Mouse (Mus musculus) liver, embryonic 11.5 days (tissue): ENCODE measurements at regions not wholly inside any gene's neighbourhood (a gene's known extent, or its start where the extent isn't known, plus 50 kb on each side); places are given as distances from the start of the nearest gene placed in this dataset.

Source experiments
- ATAC-seq: fragments of 200-750 bp; cut with Nextera tagmentation; replicated peaks from 2 replicates; pipeline ENCODE4 v1.8.0; 2017; ENCODE audit warnings: moderate number of reproducible peaks, mild to moderate bottlenecking, moderate TSS enrichment, moderate library complexity; ENCODE audit not compliant: low FRiP score
- DNase-seq: peaks from one replicate; pipeline ENCODE4 v3.0.0-alpha.2; 2017; ENCODE audit warnings: low spot score
- H3K27ac ChIP-seq: fragments of 300-500 bp; sonication (generic); 2 replicates; pipeline ENCODE4 v1.5.1; 2014; ENCODE audit warnings: mild to moderate bottlenecking, low read depth, low read length, control low read depth
- H3K27me3 ChIP-seq: fragments of 300-500 bp; sonication (generic); replicated peaks from 2 replicates; pipeline ENCODE4 v1.6.1; 2014; ENCODE audit warnings: low read length, mixed read lengths; ENCODE audit not compliant: control insufficient read depth, insufficient read depth
- H3K36me3 ChIP-seq: fragments of 300-500 bp; sonication (generic); 2 replicates; pipeline ENCODE4 v1.6.1; 2014; ENCODE audit warnings: mild to moderate bottlenecking, low read length, moderate library complexity, mixed read lengths; ENCODE audit not compliant: control insufficient read depth, insufficient read depth
- H3K4me1 ChIP-seq: fragments of 300-500 bp; sonication (generic); replicated peaks from 2 replicates; pipeline ENCODE4 v1.6.1; 2014; ENCODE audit warnings: low read length, mixed read lengths; ENCODE audit not compliant: control insufficient read depth, insufficient read depth
- H3K4me2 ChIP-seq: fragments of 300-500 bp; sonication (generic); 2 replicates; pipeline ENCODE4 v1.6.1; 2014; ENCODE audit warnings: mild to moderate bottlenecking, control low read depth, moderate library complexity
- H3K4me3 ChIP-seq: fragments of 300-500 bp; sonication (generic); 2 replicates; pipeline ENCODE4 v1.5.1; 2014; ENCODE audit warnings: low read depth, low read length, control low read depth
- H3K9ac ChIP-seq: fragments of 300-500 bp; sonication (generic); 2 replicates; pipeline ENCODE4 v1.6.1; 2014; ENCODE audit warnings: low read depth, low read length, control low read depth
- H3K9me3 ChIP-seq: fragments of 300-500 bp; sonication (generic); 2 replicates; pipeline ENCODE4 v1.6.1; 2016; ENCODE audit warnings: low read length, inconsistent platforms, mixed read lengths; ENCODE audit not compliant: control insufficient read depth
- WGBS: fragments of 180-500 bp; shearing (Covaris S2); extraction: QIAGEN DNeasy Blood & Tissue Kit; methylation state at CpG from one replicate; pipeline ENCODE4 v1.1.7; 2014; 5-methylcytosine and 5-hydroxymethylcytosine counted together

DNA sequence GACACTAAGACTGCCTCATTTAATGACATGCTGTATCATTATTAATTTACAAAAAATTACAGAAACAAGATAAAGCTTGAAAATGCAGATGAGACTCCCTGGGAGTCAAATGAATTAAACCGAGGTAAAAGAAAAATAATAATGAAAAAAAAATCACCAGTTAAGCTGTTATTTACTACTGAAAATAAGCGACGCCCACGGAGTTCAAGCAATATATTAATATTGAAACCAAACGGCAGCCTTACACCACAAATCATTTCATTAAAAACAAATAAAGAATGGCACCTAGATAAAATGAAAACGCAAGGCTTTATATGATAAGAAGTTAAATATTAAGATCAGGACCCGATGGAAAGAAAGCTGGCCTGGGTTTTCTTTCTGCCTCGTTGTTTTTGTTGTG, 211.9 kb upstream of the Spdye4c start:
- Histone ChIP-seq H3K9ac (no peak overlapping the region), H3K27me3 (no peaks in the 10 kb centered on the region), H3K4me1 (no peaks in the 10 kb centered on the region), H3K36me3 (no peaks in the 10 kb centered on the region), H3K4me2 (no peak overlapping the region), H3K4me3 (no peak overlapping the region), H3K27ac (no peak overlapping the region), H3K9me3 (no peaks in the 10 kb centered on the region)
- 74% methylated on average over 8 of the region's 8 CpGs for WGBS
- ATAC-seq (no peak), DNase-seq (no peak)

DNA sequence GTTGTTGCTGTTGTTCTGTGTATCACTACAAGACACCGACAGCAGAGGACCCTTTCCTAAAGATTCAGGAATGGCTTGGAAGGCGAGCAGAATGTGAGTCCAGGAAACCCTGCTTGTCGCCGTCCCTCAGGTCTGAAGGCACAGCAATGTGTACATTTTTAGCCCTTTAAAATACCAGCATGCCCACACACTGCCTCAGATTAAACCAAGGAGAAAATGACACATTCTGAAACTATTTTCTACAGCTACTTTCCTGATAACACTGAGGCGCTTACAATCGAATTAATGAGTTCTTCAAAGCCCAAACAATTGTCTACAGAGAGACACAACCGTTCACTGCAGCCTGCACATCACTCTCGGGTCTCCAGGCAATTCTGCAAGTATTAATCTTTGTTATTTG, 211.5 kb upstream of the Spdye4c start:
- H3K4me3 ChIP-seq, result no peak overlapping the region
- H3K9ac ChIP-seq, result no peak overlapping the region
- H3K27ac ChIP-seq, result no peak overlapping the region
- H3K4me1 ChIP-seq, result no peaks in the 10 kb centered on the region
- H3K36me3 ChIP-seq, result no peaks in the 10 kb centered on the region
- WGBS, result 62% methylated on average over 8 of the region's 8 CpGs
- no peaks in the 10 kb centered on the region for H3K9me3 ChIP-seq
- H3K4me2 ChIP-seq, result no peak overlapping the region
- H3K27me3 ChIP-seq, result no peaks in the 10 kb centered on the region
- ATAC-seq (no peak), DNase-seq (no peak)

DNA sequence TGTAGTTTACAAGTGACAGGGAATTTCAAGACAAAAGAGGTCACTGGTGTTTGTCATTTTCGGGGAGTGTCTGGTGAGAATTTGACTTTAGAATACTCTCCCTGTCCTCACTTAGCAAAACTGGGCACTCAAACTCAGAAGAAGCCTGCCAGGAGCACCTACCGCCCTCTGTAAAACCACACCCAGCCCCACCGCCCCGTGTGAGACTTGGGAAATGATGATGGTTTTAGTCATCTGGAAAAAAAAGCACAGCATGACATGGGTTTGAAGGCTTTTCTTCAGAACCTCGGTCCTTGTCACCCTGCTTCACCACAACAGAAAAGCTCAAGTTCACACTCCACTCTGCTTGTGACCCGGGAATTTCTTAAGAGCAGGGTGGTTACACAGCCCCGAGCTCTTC, 210.4 kb upstream of the Spdye4c start:
- Histone ChIP-seq H3K4me3 (no peak overlapping the region), H3K9ac (no peak overlapping the region), H3K36me3 (no peaks in the 10 kb centered on the region), H3K27me3 (no peaks in the 10 kb centered on the region), H3K4me2 (no peak overlapping the region), H3K27ac (no peak overlapping the region), H3K9me3 (no peaks in the 10 kb centered on the region), H3K4me1 (no peaks in the 10 kb centered on the region)
- 58% methylated on average over 7 of the region's 7 CpGs for WGBS
- ATAC-seq, result no peak
- no peak for DNase-seq

DNA sequence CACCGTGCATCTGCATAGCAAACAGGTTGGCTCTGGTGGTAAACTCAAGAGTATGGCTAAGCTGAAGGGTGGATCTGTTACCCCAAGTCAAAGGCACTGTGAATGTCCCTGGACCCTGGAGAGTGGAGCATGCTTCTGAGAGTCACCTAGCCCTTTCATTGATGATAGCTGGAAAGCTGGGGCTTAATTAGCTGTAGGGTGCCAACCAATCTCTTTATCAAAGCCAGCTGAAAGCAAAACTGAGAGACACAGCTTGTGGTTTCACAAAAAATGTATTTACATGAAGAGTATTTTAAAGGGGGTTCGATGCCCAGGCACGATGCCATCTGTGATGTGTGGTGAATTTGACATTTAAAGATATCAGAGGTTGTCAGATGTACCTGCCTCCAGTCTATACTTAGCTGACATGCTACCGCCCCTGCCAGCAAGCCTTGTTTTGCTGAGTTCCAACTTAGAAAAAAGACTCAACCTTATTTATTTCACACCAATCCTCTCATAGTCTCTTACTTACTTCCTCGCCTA, 209.3 kb upstream of the Spdye4c start:
- no peak overlapping the region for H3K9ac ChIP-seq
- no peaks in the 10 kb centered on the region for H3K4me1 ChIP-seq
- no peak for DNase-seq
- no peak overlapping the region for H3K27ac ChIP-seq
- no peak overlapping the region for H3K4me3 ChIP-seq
- H3K27me3 ChIP-seq, result no peaks in the 10 kb centered on the region
- no peak overlapping the region for H3K4me2 ChIP-seq
- WGBS, result 74% methylated on average over 5 of the region's 5 CpGs
- H3K9me3 ChIP-seq, result no peaks in the 10 kb centered on the region
- no peak for ATAC-seq
- no peaks in the 10 kb centered on the region for H3K36me3 ChIP-seq

DNA sequence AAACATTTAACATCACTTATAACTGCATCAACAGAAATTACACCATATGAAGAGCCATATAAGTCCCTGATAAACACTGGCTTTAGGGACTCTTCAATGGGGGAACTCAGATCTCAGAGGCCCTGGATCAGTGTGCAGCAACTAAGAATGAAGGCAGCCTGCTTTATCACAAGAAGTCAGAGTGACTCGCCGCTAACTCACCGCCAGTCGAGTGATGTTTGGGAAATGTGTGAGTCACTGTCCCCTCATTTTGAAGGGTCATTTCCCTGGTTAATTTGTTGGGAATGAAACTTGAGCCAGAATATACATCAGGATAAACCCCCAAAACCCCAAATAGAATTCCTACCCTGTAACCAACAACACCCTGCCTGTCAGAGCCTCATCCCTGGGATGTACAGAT, 208.5 kb upstream of the Spdye4c start:
- Histone ChIP-seq H3K4me3 (no peak overlapping the region), H3K4me2 (no peak overlapping the region), H3K4me1 (no peaks in the 10 kb centered on the region), H3K27ac (no peak overlapping the region), H3K27me3 (no peaks in the 10 kb centered on the region), H3K9me3 (no peaks in the 10 kb centered on the region), H3K36me3 (no peaks in the 10 kb centered on the region), H3K9ac (no peak overlapping the region)
- DNase-seq (no peak), ATAC-seq (no peak)
- WGBS, result 49% methylated on average over 4 of the region's 4 CpGs

DNA sequence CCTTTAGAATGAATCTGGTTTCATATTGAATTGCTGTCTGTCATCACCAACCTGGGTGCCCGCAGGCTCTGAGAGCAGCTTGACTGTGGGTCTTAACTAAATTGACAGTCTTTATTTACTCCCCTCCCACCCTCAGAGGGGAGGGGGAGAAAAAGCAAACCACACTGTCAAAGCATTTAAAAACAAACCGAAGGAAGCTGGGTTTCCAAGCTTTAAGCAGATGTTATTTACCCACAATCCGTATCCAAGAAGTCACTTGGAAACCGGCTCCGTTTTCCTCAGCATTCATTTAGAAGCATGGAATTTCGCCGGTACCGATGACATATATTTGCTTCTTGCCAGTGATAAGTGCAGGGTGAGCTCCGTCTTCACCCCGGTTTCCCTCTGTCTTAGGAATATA, 206.4 kb upstream of the Spdye4c start:
- Histone ChIP-seq H3K9me3 (no peaks in the 10 kb centered on the region), H3K4me3 (no peak overlapping the region), H3K4me2 (no peak overlapping the region), H3K27ac (no peak overlapping the region), H3K9ac (no peak overlapping the region), H3K36me3 (no peaks in the 10 kb centered on the region), H3K4me1 (no peaks in the 10 kb centered on the region), H3K27me3 (no peaks in the 10 kb centered on the region)
- ATAC-seq (no peak), DNase-seq (no peak)
- WGBS, result 78% methylated on average over 10 of the region's 10 CpGs

DNA sequence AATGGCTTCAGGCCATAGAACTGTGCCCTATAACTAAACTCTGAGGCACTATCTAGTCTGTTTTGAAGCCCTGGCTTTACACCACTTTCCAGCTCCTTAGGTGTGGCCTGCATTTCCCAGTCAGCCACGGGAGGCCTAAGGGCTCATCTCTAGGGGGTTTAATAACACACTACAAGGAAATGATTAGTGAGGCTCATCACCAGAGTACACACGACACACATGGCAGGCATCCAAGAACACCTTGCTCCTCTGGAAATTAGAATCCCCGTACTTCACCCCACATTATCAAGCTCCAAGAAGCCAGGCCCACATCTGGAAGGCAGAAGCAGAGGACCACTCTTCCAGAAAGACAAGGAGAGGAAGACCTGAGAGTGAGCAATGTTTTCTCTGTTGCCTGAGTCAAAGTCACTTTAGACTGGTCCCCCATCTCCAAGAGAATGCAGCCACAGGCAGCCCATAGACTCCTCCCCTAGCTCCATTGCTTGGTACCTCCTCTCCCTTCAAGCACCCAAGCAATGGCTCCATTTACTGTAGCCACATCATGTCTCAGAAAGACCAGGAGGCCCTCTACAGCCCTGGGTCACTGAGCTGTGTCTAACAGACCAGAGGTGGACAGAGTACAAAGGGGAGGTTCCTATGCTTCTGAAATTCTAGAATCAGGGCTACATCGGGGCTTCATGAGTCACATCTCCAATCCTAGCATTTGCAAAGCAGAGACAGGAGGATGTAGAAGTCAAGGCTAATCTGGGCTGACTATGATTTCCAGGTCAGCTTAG, 204.0 kb upstream of the Spdye4c start:
- ATAC-seq, result no peak
- Histone ChIP-seq H3K27ac (no peak overlapping the region), H3K4me1 (no peaks in the 10 kb centered on the region), H3K36me3 (no peaks in the 10 kb centered on the region), H3K9ac (no peak overlapping the region), H3K4me2 (no peak overlapping the region), H3K27me3 (no peaks in the 10 kb centered on the region), H3K4me3 (no peak overlapping the region), H3K9me3 (no peaks in the 10 kb centered on the region)
- 66% methylated on average over 4 of the region's 4 CpGs for WGBS
- DNase-seq, result no peak

DNA sequence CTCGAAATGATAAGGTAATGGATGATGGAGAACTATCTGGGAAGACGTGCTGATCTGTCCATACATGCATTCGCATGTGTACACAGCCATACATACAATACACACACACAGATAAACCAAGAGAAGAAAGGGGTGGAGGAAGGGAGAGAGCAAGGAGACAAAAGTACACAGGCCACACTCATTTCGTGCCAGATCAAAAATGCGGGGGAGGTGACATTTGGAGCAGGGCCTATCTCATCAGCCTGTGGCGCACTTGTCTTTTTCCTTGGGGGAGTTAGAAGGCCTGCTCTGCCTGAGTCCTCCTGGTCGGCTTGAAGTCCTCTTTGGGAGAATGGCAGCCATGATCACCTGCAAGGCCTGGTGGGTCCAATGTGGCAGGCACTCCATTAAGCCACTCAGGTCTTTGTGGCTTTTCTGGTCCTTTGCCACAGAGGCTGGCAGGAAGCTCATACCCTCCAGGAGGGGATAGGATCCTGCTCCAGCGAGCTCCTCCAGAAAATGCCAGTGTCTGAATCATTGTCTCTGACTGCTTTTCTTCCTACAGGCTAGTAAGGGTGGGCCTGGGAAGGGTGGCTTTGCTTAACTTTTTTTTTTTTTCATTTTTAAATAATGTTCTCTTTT, 203.0 kb upstream of the Spdye4c start:
- Histone ChIP-seq H3K4me2 (no peak overlapping the region), H3K9ac (no peak overlapping the region), H3K4me3 (no peak overlapping the region), H3K27ac (no peak overlapping the region), H3K36me3 (no peaks in the 10 kb centered on the region), H3K27me3 (no peaks in the 10 kb centered on the region), H3K4me1 (no peaks in the 10 kb centered on the region), H3K9me3 (no peaks in the 10 kb centered on the region)
- no peak for ATAC-seq
- 68% methylated on average over 8 of the region's 8 CpGs for WGBS
- DNase-seq, result no peak
